Mouse (Mus musculus) intestine, embryonic 14.5 days (tissue): ENCODE results near the gene Clstn1. TPM values are rescaled to one million over a fixed set of nuclear protein-coding genes. Genes with fewer than 3 reads are reported as not detected.

Experiments used
- ATAC-seq: fragments of 200-750 bp; cut with Nextera tagmentation; replicated peaks from 2 replicates; pipeline ENCODE4 v1.8.0; 2017; ENCODE audit warnings: low read depth, moderate number of reproducible peaks, moderate TSS enrichment, moderate library complexity; ENCODE audit not compliant: low FRiP score, low TSS enrichment
- DNase-seq: peaks from one replicate; pipeline ENCODE4 v3.0.0-alpha.2; 2018; ENCODE audit warnings: low spot score
- H3K27ac ChIP-seq: fragments of 300-500 bp; sonication (generic); 2 replicates; pipeline ENCODE4 v1.5.1; 2014; ENCODE audit warnings: low read depth, mild to moderate bottlenecking, control low read depth
- H3K27me3 ChIP-seq: fragments of 300-500 bp; sonication (generic); replicated peaks from 2 replicates; pipeline ENCODE4 v1.6.1; 2014; ENCODE audit warnings: low read length, control low read depth; ENCODE audit not compliant: control insufficient read depth, insufficient read depth
- H3K36me3 ChIP-seq: fragments of 300-500 bp; sonication (generic); 2 replicates; pipeline ENCODE4 v1.6.1; 2014; ENCODE audit warnings: low read length, control low read depth; ENCODE audit not compliant: control insufficient read depth, insufficient read depth
- H3K4me1 ChIP-seq: fragments of 300-500 bp; sonication (generic); replicated peaks from 2 replicates; pipeline ENCODE4 v1.6.1; 2014; ENCODE audit warnings: low read length, control low read depth, mixed read lengths; ENCODE audit not compliant: control insufficient read depth, insufficient read depth
- H3K4me2 ChIP-seq: fragments of 300-500 bp; sonication (generic); 2 replicates; pipeline ENCODE4 v1.6.1; 2014; ENCODE audit warnings: low read length
- H3K4me3 ChIP-seq: fragments of 300-500 bp; sonication (generic); 2 replicates; pipeline ENCODE4 v1.5.1; 2014; ENCODE audit warnings: low read depth, low read length, control low read depth, mixed read lengths
- H3K9ac ChIP-seq: fragments of 300-500 bp; sonication (generic); 2 replicates; pipeline ENCODE4 v1.6.1; 2014; ENCODE audit warnings: mild to moderate bottlenecking, low read length
- H3K9me3 ChIP-seq: fragments of 300-500 bp; sonication (generic); 2 replicates; pipeline ENCODE4 v1.6.1; 2016; ENCODE audit warnings: low read length, control low read depth; ENCODE audit not compliant: control insufficient read depth
- WGBS: fragments of 180-500 bp; shearing (Covaris S2); extraction: QIAGEN DNeasy Blood & Tissue Kit; methylation state at CpG from one replicate; pipeline ENCODE4 v1.1.7; 2014; 5-methylcytosine and 5-hydroxymethylcytosine counted together
- polyA plus RNA-seq: library from polyadenylated mRNA; unstranded; fragments of >200 nt; fragmentation: Nextera tagmentation; extraction: Ambion mirVana; gene quantifications from 2 replicates; pipeline ENCODE4 v1.2.1, GENCODE M21; 2014

Gene Clstn1
- polyA plus RNA-seq, 1 experiment from 2014 or later = 30.8 TPM

DNA sequence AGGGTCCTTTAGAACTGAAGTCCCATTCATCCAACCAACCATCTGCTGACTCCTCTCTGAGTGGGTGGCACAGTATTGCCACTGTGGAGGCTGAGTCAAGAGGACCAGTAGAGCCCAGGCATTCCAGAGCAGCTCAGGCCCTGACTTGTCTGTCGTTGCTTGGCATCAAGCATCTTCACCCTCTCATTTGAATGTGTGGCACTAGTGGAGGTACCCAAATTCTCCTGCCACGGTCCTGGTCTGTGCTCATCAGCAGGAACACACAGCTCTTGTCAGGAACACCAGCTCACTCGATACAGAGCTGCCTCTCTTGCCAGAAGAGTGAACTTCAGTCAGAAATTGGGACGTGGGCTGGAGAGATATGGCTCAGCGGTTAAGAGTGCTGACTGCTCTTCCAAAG lies 37.4 kb downstream of the Clstn1 start:
- Histone ChIP-seq H3K9ac (no peak overlapping the region), H3K36me3 (0 out of 2 replicates have a peak, but pooled peaks cover 6% of the 10 kb centered on the region), H3K4me2 (no peak overlapping the region), H3K27me3 (no peaks in the 10 kb centered on the region), H3K9me3 (no peaks in the 10 kb centered on the region), H3K27ac (no peak overlapping the region), H3K4me1 (no peaks in the 10 kb centered on the region), H3K4me3 (no peak overlapping the region)
- DNase-seq (no peak), ATAC-seq (no peak)
- WGBS = 90% methylated on average over 5 of the region's 5 CpGs

DNA sequence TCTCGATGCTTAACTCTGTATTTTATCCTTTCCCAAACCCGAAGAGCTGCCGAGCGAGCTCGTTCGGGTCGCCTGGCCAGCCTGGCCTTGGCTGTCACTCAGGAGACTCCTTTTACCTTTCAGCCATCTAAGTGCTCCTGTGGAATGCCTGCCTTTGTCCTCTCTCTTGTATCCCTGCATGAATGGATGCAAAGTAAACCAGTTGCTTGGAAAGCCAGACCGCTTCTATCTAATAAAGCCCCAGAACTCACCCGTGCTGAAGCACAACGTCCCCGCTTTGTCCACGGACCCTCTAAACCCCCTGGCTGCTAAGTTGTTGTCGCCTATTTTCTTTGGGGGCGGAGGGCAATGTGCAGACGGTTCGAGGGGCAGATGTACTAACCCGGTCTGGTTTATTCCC lies 40.5 kb downstream of the Clstn1 start:
- Histone ChIP-seq H3K4me1 (no peaks in the 10 kb centered on the region), H3K4me3 (no peak overlapping the region), H3K27me3 (no peaks in the 10 kb centered on the region), H3K27ac (no peak overlapping the region), H3K4me2 (no peak overlapping the region), H3K9ac (no peak overlapping the region), H3K9me3 (no peaks in the 10 kb centered on the region), H3K36me3 (peaks cover 19% of the 10 kb centered on the region)
- ATAC-seq (no peak), DNase-seq (no peak)
- 91% methylated on average over 17 of the region's 17 CpGs for WGBS

DNA sequence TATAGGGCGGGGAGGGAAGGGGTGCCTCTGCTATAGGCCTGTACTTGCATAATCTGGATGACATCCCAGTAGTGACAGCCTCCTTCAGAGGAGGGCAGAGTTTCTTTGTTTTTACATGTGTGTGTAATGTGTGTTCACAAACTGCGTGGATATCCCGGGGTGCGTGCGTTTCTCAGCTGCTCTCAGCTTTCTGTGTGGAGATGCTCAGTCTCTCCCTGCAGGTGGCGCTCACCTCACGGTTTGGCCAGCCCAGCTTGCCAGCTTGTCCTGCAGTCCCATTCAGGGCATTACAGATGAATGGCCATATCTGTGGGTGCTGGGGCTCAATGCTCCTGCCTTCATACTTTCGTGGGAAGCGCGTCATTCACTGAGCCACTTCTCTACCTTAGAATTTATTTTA lies 42.1 kb downstream of the Clstn1 start:
- Histone ChIP-seq H3K27me3 (no peaks in the 10 kb centered on the region), H3K36me3 (peaks cover 31% of the 10 kb centered on the region), H3K27ac (no peak overlapping the region), H3K9me3 (no peaks in the 10 kb centered on the region), H3K4me3 (no peak overlapping the region), H3K9ac (no peak overlapping the region), H3K4me1 (no peaks in the 10 kb centered on the region), H3K4me2 (no peak overlapping the region)
- DNase-seq (peak; percentile 62), ATAC-seq (no peak)
- WGBS = 79% methylated on average over 10 of the region's 10 CpGs

DNA sequence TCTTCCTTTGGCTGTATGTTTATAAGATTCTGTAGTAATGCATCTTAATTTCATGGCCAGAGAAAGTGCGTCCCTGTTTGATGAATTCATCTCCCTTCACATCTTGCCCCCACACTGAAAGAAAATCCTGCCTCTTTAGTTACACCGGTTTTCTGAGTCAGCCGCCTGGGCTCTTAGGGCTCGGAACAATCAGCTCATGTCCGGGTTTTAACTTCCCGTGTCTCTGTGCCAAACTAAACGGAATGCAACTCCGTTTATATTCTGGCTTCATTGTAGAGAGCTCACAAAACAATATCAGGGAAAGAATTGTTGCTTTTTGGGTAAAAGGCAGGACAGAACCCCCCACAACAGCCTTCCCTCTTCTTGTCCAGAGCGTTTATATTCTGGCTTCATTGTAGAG lies 42.5 kb downstream of the Clstn1 start:
- DNase-seq (no peak), ATAC-seq (no peak)
- no peak overlapping the region for H3K9ac ChIP-seq
- no peaks in the 10 kb centered on the region for H3K4me1 ChIP-seq
- H3K4me3 ChIP-seq = no peak overlapping the region
- H3K4me2 ChIP-seq = no peak overlapping the region
- peaks cover 3% of the 10 kb centered on the region; the same call in 1 of the 2 replicates for H3K9me3 ChIP-seq
- H3K27ac ChIP-seq = no peak overlapping the region
- H3K27me3 ChIP-seq = no peaks in the 10 kb centered on the region
- H3K36me3 ChIP-seq = peaks cover 35% of the 10 kb centered on the region
- 73% methylated on average over 9 of the region's 9 CpGs for WGBS

DNA sequence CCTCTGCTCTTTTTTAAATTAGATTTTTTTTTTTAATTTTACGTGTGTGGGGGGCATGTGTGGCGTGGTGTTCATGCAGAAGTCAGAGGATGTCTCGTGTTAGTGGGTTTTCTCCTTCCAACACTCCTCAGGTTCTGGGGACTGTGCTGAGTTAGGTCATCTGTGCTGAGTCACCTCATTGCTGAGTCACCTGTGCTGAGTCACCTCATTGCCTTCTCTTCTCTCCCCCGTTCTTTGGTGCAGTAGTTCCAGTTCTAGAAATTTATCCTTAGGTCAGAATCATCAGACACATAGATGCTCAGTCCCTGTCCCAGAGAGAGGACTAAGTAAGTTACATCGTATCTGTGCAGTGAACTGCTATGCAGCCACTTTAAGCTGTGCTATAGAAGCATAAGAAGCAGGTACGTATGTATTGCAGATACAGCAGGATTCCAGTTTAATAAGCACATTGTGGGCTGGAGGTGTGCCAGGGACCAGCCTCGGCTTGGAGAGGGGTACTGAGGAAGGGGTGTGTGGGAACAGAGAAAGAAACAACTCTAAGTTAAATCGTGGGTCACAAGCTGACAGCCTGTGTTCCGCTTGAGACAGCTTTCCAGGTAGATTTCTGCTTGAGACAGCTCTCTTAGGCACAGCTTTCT lies 46.5 kb downstream of the Clstn1 start:
- DNase-seq = no peak
- Histone ChIP-seq H3K4me1 (no peaks in the 10 kb centered on the region), H3K9me3 (peaks cover 3% of the 10 kb centered on the region; the same call in 1 of the 2 replicates), H3K36me3 (peaks cover 57% of the 10 kb centered on the region), H3K27me3 (no peaks in the 10 kb centered on the region), H3K27ac (no peak overlapping the region), H3K9ac (no peak overlapping the region), H3K4me3 (no peak overlapping the region), H3K4me2 (no peak overlapping the region)
- WGBS = 88% methylated on average over 9 of the region's 9 CpGs
- no peak for ATAC-seq

DNA sequence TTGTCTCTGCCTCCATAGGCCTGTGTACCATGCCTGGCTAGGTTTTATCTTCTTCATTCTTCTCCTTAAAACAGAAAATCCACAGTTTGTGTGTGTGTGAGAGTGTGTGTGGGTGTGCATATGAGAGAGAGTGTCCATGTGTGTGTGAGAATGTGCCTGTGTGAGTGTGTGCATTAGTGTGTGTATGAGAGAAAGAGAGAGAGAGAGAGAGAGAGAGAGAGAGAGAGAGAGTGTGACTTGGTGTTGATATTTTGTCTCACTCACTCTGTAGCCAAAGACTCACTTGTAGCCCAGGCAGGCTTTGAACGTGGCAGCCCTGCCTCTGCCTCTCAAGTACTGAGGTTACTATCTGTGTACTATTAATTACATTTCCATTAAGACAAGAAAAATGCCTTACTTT lies 47.9 kb downstream of the Clstn1 start:
- H3K9me3 ChIP-seq = peaks cover 3% of the 10 kb centered on the region; the same call in 1 of the 2 replicates
- no peak overlapping the region for H3K9ac ChIP-seq
- ATAC-seq (no peak), DNase-seq (no peak)
- 68% methylated on average over 1 of the region's 1 CpGs for WGBS
- H3K36me3 ChIP-seq = peaks cover 69% of the 10 kb centered on the region
- H3K27me3 ChIP-seq = no peaks in the 10 kb centered on the region
- H3K4me3 ChIP-seq = no peak overlapping the region
- H3K4me1 ChIP-seq = no peaks in the 10 kb centered on the region
- no peak overlapping the region for H3K27ac ChIP-seq
- no peak overlapping the region for H3K4me2 ChIP-seq

DNA sequence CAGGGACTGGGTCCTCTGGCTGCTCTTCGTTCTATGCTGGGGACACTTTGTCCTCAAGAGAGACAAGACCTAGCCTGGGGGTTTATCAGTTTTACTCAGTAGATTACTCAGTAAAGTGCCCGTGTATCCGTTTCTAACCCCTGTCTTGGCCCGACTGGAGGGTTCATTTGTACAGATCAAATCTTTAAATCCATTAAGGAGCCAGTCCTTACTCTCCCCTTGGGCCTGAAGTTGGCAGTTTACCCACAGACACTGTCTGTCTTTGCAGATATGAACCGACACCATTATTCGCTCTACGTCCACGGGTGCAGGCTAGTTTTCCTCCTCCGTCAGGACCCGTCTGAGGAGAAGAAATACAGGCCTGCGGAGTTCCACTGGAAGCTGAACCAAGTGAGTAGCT lies 48.7 kb downstream of the Clstn1 start:
- peaks cover 72% of the 10 kb centered on the region for H3K36me3 ChIP-seq
- H3K9me3 ChIP-seq = peaks cover 3% of the 10 kb centered on the region; the same call in 1 of the 2 replicates
- H3K27me3 ChIP-seq = no peaks in the 10 kb centered on the region
- no peak overlapping the region for H3K9ac ChIP-seq
- no peak overlapping the region for H3K27ac ChIP-seq
- no peak overlapping the region for H3K4me2 ChIP-seq
- 88% methylated on average over 11 of the region's 11 CpGs for WGBS
- DNase-seq (no peak), ATAC-seq (no peak)
- no peaks in the 10 kb centered on the region for H3K4me1 ChIP-seq
- H3K4me3 ChIP-seq = no peak overlapping the region

DNA sequence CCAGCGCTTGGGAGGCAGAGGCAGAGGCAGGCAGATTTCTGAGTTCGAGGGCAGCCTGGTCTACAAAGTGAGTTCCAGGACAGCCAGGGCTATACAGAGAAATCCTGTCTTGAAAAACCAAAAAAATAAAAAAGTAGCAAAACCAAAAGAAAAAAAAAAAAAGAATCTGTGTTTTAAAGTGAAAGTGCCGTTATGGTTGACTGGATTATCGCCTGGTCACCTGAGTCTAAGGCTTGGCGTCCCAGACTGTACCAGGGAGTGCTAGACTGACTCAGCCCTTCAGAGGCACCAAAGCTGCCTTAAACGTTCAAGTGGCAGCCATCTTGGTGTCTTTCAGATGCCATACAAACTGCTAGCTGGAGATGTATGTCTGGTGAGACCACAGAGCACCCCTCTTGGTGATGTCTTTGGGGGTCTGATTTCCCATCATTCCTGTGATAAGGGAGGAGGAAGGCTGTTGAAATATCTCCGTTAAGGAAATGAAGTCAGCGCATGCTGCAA lies 49.7 kb downstream of the Clstn1 start:
- 89% methylated on average over 8 of the region's 8 CpGs for WGBS
- Histone ChIP-seq H3K4me1 (no peaks in the 10 kb centered on the region), H3K9ac (no peak overlapping the region), H3K27me3 (no peaks in the 10 kb centered on the region), H3K9me3 (peaks cover 3% of the 10 kb centered on the region; the same call in 1 of the 2 replicates), H3K36me3 (peaks cover 69% of the 10 kb centered on the region), H3K4me3 (no peak overlapping the region), H3K4me2 (no peak overlapping the region), H3K27ac (no peak overlapping the region)
- DNase-seq (no peak), ATAC-seq (no peak)

DNA sequence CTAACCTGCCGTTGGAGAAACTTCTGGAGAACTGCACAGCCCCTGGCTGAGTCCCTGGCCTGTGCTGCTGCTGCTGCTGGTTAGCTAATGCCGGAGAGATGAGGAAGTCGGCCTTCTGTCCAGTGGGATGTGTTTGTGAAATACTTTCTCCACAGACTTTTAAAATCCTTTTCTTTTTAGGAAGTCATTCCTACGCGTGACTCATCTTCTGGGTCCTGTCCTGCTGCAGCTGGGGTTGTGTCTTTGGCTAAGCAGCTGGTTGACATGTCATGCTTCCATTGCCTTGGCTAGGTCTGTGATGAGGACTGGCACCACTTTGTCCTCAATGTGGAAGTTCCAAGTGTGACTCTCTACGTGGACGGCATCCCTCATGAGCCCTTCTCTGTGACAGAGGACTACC lies 51.7 kb downstream of the Clstn1 start:
- no peak for ATAC-seq
- no peak overlapping the region for H3K4me3 ChIP-seq
- no peaks in the 10 kb centered on the region for H3K27me3 ChIP-seq
- no peak for DNase-seq
- H3K9me3 ChIP-seq = peaks cover 3% of the 10 kb centered on the region; the same call in 1 of the 2 replicates
- 95% methylated on average over 7 of the region's 7 CpGs for WGBS
- no peak overlapping the region for H3K9ac ChIP-seq
- H3K27ac ChIP-seq = no peak overlapping the region
- H3K4me2 ChIP-seq = no peak overlapping the region
- H3K36me3 ChIP-seq = peaks cover 67% of the 10 kb centered on the region
- no peaks in the 10 kb centered on the region for H3K4me1 ChIP-seq
